Mouse (Mus musculus) lung, postnatal 25 days (tissue): ENCODE results near the gene Ppp1r1b.
"Not testable (repeated sequence)": the region's sequence is repeated elsewhere in the genome, so short reads cannot be mapped to it uniquely, and the experiment has no call there.

ENCODE experiments used
- DNase-seq: peaks from one replicate; pipeline ENCODE4 v3.0.0; 2022; ENCODE audit warnings: low spot score

Gene Ppp1r1b

GRCm38 (mm10) chr11:98372406-98372805, 24.2 kb downstream of the Ppp1r1b start:
- DNase-seq: peak; percentile 71

GRCm38 (mm10) chr11:98373244-98373643, 25.0 kb downstream of the Ppp1r1b start:
- no peak for DNase-seq

- no peak for DNase-seq
Measured at GRCm38 (mm10) chr11:98374266-98374665, 26.1 kb downstream of the Ppp1r1b start.

GRCm38 (mm10) chr11:98376756-98377155, 28.6 kb downstream of the Ppp1r1b start:
- no peak for DNase-seq

GRCm38 (mm10) chr11:98377787-98378186, 29.6 kb downstream of the Ppp1r1b start:
- DNase-seq: no peak

GRCm38 (mm10) chr11:98379379-98379778, 31.2 kb downstream of the Ppp1r1b start:
- no peak for DNase-seq

GRCm38 (mm10) chr11:98380106-98380505, 31.9 kb downstream of the Ppp1r1b start:
- no peak for DNase-seq

GRCm38 (mm10) chr11:98381651-98382050, 33.4 kb downstream of the Ppp1r1b start:
- DNase-seq: no peak

- DNase-seq: not testable (repeated sequence)
Measured at GRCm38 (mm10) chr11:98382405-98382804, 34.2 kb downstream of the Ppp1r1b start.

- DNase-seq: no peak
Measured at GRCm38 (mm10) chr11:98383261-98384030, 35.2 kb downstream of the Ppp1r1b start, which contains the start of gene Tcap. Gene Tcap (plus strand): TSS chr11:98383811.

GRCm38 (mm10) chr11:98384216-98384615, 36.0 kb downstream of the Ppp1r1b start:
- no peak for DNase-seq

GRCm38 (mm10) chr11:98384721-98385637, 36.8 kb downstream of the Ppp1r1b start:
- no peak for DNase-seq

- DNase-seq: no peak
Measured at GRCm38 (mm10) chr11:98385638-98386585, 37.7 kb downstream of the Ppp1r1b start, which contains the start of gene Pnmt. Gene Pnmt (plus strand): TSS chr11:98386450.

- no peak for DNase-seq
Measured at GRCm38 (mm10) chr11:98386596-98386995, 38.4 kb downstream of the Ppp1r1b start.

GRCm38 (mm10) chr11:98387056-98387577, 38.9 kb downstream of the Ppp1r1b start:
- no peak for DNase-seq

GRCm38 (mm10) chr11:98388282-98388681, 40.1 kb downstream of the Ppp1r1b start:
- peak; percentile 34 for DNase-seq

- peak; percentile 55 for DNase-seq
Measured at GRCm38 (mm10) chr11:98389221-98389780, 41.1 kb downstream of the Ppp1r1b start.

GRCm38 (mm10) chr11:98390141-98390540, 41.9 kb downstream of the Ppp1r1b start:
- DNase-seq: no peak

- no peak for DNase-seq
Measured at GRCm38 (mm10) chr11:98392034-98392433, 43.8 kb downstream of the Ppp1r1b start.

- DNase-seq: no peak
Measured at GRCm38 (mm10) chr11:98392645-98393044, 44.4 kb downstream of the Ppp1r1b start.

- DNase-seq: peak; percentile 59
Measured at GRCm38 (mm10) chr11:98393317-98393716, 45.1 kb downstream of the Ppp1r1b start.
